Mouse (Mus musculus) brain, embryonic 14.5 days (tissue): ENCODE results near the gene Bmp8a. TPM values are rescaled to one million over a fixed set of nuclear protein-coding genes. Genes with fewer than 3 reads are reported as not detected.
"Not testable (repeated sequence)": the region's sequence is repeated elsewhere in the genome, so short reads cannot be mapped to it uniquely, and the experiment has no call there.

Experiments
- DNase-seq: peaks from one replicate; pipeline ENCODE4 v3.0.0-alpha.2; 2011; ENCODE audit warnings: low read depth
- CTCF ChIP-seq: fragments of 200-500 bp; IDR thresholded peaks from 2 replicates; pipeline ENCODE4 v1.5.1; 2012; ENCODE audit warnings: inconsistent platforms, mild to moderate bottlenecking, moderate library complexity, borderline replicate concordance; ENCODE audit not compliant: insufficient read depth, insufficient read length; ENCODE audit errors: extremely low read depth
- POLR2A ChIP-seq: fragments of 200-500 bp; IDR thresholded peaks from 2 replicates; pipeline ENCODE4 v1.6.1; 2012; ENCODE audit warnings: mild to moderate bottlenecking, inconsistent platforms, borderline replicate concordance; ENCODE audit not compliant: poor library complexity, insufficient read depth, insufficient read length, severe bottlenecking; ENCODE audit errors: extremely low read depth
- polyA plus RNA-seq: library from polyadenylated mRNA; depleted of rRNA; stranded (reverse); fragments of >200 nt; gene quantifications from 2 replicates; pipeline ENCODE4 v1.2.3, GENCODE M21; 2012

Bmp8a gene
- polyA plus RNA-seq, 1 experiment = 0.25 TPM

- DNase-seq = no peak
- TF ChIP-seq POLR2A = no peak
- TF ChIP-seq CTCF = no peak
Measured at GRCm38 (mm10) chr4:123314497-123314896, 28.6 kb downstream of the Bmp8a start.

GRCm38 (mm10) chr4:123313010-123313409 is 30.0 kb downstream of the Bmp8a start:
- no peak for DNase-seq
- TF ChIP-seq POLR2A (no peak), CTCF (no peak)

GRCm38 (mm10) chr4:123311845-123312244 is 31.2 kb downstream of the Bmp8a start:
- TF ChIP-seq POLR2A = no peak
- no peak for TF ChIP-seq CTCF
- DNase-seq = no peak

GRCm38 (mm10) chr4:123308292-123308691 is 34.8 kb downstream of the Bmp8a start:
- TF ChIP-seq POLR2A (no peak), CTCF (no peak)
- DNase-seq = no peak

- TF ChIP-seq POLR2A = no peak
- no peak for TF ChIP-seq CTCF
- DNase-seq = peak; percentile 9
Measured at GRCm38 (mm10) chr4:123306999-123307398, 36.1 kb downstream of the Bmp8a start.

- DNase-seq = peak; percentile 57
- TF ChIP-seq CTCF (peak; percentile 71), POLR2A (no peak)
Measured at GRCm38 (mm10) chr4:123305789-123306188, 37.3 kb downstream of the Bmp8a start.

GRCm38 (mm10) chr4:123298980-123299670 is 43.9 kb downstream of the Bmp8a start:
- DNase-seq = peak; percentile 19
- TF ChIP-seq POLR2A (no peak), CTCF (no peak)

GRCm38 (mm10) chr4:123298226-123298625 is 44.8 kb downstream of the Bmp8a start:
- TF ChIP-seq CTCF (no peak), POLR2A (no peak)

GRCm38 (mm10) chr4:123297195-123297960 is 45.7 kb downstream of the Bmp8a start:
- DNase-seq = no peak
- no peak for TF ChIP-seq POLR2A
- no peak for TF ChIP-seq CTCF

More at GRCm38 (mm10) chr4:123298226-123298625, 44.8 kb downstream of the Bmp8a start:
- DNase-seq = no peak

GRCm38 (mm10) chr4:123296148-123296534 is 46.9 kb downstream of the Bmp8a start:
- DNase-seq = no peak
- no peak for TF ChIP-seq POLR2A
- TF ChIP-seq CTCF = no peak

- no peak for DNase-seq
- TF ChIP-seq POLR2A (no peak), CTCF (no peak)
Measured at GRCm38 (mm10) chr4:123295516-123296147, 47.4 kb downstream of the Bmp8a start.

GRCm38 (mm10) chr4:123295026-123295425 is 48.0 kb downstream of the Bmp8a start:
- DNase-seq = not testable (repeated sequence)
